Mouse (Mus musculus) frontal cortex, adult 2 months (tissue): ENCODE data around the gene Fbxo42. TPM values are rescaled to one million over a fixed set of nuclear protein-coding genes. Genes with fewer than 3 reads are reported as not detected.

Experiments used
- DNase-seq, 2 experiments: peaks; one replicate each; pipeline ENCODE4 v3.0.0; 2022; ENCODE audit warnings: low spot score in 1 of 2; ENCODE audit errors: extremely low spot score in 1 of 2
- polyA plus RNA-seq: library from polyadenylated mRNA; depleted of rRNA; stranded (reverse); fragments of >200 nt; gene quantifications from 2 replicates; pipeline ENCODE4 v1.2.3, GENCODE M21; 2012; rRNA removed

Gene Fbxo42
- polyA plus RNA-seq, result 20.9 and 21.0 TPM in 2 replicates

DNA sequence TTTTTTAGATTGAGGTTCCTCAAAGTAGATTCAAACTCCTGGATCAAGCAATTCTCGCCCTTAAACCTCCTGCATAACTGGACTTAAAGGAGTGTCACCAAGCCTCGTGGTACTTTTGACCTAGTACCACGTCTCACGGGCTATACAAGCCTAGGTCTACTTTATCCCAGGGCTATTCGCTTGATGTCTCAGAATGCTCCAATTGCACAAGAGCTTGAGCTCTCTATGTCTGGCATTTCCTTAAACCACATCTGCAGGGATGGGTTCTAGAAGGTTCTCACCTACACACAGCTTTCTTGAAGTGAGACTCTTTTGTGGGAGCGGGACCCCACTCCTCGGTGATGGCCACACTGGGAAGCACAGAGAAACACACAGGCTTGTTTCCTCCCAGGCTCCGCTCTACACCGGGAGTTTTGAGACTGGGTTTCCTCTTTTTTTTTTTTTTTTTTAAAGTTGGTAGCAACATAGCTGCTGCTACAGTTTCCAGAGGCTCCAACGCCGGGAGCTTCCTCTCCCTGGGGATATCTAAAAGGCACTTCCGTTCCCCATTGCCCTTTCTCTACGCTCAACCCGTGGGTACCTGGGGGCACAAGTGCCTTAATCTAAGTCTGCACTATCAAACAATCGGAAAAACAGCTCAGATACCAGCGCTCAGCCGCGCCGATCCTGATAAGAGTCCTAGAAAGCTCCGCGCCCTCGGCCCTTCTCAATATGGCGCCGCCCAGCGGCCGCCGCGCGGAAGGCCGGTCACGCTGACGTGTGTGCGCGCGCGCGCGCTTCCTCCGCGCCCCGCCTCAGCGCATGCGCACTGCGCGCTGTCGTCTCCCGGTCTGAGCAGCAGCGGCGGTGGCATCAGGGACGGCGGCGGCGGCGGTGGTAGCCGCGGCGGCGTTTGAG is at the start of gene Fbxo42:
Fbxo42 (plus strand) TSS at position 802 of the 897 bp plus-strand sequence.
- peak; percentile 77 to 95 for DNase-seq

DNA sequence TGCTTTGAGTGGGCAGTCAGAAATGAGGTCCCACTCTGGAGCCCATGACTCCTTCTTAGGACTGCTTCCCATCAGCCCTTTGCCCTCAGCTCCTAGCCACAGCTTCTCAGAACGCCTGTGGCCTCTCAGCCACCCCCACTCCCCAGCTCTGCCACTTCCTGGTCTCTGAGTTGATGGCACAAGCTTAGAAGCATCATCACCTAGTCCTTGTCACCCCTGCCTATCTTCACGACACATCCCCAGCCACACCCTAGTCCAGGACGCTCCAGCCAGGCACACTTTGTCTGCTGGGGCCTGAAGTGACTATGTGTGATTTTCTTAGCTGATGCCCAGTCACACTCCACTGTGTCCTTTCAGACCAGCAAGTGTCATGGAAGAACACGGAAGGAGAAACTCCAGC is 48.8 kb upstream of the Fbxo42 start:
- no peak for DNase-seq

DNA sequence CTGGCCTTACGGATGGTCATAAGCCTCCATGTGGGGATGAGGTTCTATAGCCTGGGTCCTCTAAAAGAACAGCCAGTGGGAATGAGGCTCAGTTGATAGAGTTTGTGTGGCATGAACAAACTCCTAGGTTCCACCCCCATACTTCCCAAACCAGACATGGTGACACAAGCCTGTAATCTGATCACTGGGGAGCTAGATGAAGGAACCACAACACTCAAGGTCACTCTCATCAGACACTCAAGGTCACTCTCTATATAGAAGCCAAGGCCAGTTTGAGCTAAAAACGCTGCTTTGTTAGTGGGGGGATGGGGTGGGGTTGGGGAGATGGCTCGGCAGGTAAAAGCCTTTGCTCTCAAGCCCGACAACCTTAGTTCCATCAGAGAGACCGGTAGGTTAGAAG is 47.8 kb upstream of the Fbxo42 start:
- no peak for DNase-seq

DNA sequence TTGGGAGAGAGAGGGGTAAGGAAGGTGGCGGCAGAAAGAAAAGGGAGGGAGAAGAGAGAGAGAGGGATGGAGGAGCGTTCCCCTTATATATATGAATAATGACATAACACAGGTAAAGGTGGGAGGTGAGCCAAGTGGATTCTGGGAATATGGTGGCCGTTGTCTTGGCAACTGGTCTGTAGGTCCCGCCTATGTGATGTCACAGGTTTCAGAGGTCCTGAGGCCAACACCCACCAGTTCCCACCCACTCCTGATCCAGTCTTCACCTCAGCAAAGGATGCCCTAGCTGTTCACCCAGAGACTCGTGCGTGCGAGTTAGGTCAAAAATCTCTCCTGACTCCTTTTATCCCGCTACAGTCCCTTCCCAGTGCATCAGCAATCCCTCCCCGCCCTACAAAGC is 46.4 kb upstream of the Fbxo42 start:
- no peak for DNase-seq

DNA sequence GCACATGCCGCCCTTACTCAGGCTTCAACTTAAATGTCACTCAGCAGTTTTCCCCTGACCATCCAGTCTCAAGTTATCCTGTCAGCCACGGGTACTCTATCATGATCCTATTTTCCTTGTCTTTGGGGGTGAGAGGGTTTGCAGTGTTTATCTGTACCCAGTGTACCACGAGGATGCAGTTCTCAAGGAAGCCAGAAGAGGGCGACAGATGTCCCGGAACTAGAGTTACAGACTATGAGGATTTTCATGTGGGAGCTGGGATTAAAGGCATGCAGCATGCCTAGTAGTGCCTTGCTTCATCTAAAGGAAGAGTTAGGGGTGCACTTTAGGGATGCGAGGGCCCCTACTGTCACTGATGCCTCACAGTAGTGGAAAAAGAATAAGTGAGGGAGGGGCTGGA is 45.9 kb upstream of the Fbxo42 start:
- no peak for DNase-seq

DNA sequence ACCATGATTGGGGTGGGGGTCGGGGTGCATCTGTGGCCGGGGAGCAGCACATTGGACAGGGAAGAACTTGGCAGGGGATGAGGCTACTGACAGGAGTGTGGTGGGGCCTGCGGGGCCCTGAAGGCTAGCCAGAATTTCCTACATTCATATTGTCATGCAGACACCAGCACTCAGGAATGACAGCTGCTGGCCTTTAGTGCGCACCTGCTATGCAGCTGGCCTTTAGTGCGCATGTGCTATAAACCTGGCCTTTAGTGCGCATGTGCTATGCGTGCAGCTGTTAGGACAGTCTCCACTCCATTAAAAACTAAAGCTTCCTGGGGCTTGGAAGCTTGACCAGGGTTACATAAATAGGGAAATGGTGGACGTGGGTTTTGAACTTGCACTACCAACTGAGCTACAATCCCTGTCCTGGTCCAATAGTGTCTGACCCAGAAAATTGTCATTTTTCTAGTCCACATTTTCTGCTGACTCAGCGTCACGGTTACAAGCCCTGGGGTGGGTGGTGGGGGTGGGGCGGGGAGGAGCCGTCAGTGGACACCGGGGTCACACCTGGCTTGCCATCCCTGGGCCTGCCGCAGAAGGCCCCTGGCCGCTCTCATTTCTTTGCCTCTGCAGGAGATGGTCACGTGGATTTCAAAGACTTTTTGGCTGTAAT is 41.1 kb upstream of the Fbxo42 start:
- DNase-seq, result no peak

DNA sequence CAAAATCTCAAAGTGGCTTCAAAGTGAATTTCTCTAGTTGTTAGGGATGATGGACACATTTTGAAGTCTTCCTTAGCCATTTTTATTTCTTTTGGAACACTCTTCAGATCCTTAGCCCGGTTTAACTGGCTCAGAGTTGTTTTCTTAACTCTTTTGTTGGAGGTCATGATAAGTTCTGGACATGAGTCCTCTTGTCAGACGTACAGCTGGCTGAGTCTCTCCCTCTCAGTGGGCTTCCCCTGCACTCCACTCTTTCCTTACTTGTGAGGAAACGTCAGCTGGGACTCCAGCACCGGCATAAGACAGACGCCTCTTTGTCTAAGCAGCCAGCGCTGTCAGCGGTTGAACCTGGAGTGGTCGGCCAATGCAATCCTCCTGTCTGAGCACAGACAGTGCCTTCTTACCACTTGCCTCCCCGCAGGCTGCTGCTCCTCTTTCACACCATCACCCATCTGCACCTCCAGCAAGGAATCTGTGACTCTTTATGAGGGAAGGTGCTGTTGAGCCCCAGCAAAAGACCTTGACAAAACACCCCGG is 39.4 kb upstream of the Fbxo42 start:
- DNase-seq, result no peak

DNA sequence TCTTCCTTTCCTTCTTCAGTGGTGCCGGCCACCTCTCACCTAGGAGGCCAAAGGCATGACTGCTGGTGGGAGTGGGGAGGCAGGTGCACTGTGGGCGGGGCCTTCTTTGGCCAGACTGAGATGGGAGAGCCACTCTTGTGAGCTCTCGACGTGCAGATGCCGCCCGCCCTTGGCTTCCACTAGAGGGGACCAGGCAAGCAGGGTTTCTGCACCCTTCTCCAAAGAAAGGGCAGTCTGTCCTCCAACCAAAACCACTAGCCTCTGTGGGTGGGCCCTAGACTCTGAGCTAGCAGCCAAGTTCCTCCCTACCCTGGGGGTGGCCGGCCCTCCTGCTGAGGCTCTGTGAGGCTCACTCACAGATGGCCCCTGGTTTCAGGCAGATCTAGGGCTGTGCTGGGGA is 33.9 kb upstream of the Fbxo42 start:
- no peak for DNase-seq

DNA sequence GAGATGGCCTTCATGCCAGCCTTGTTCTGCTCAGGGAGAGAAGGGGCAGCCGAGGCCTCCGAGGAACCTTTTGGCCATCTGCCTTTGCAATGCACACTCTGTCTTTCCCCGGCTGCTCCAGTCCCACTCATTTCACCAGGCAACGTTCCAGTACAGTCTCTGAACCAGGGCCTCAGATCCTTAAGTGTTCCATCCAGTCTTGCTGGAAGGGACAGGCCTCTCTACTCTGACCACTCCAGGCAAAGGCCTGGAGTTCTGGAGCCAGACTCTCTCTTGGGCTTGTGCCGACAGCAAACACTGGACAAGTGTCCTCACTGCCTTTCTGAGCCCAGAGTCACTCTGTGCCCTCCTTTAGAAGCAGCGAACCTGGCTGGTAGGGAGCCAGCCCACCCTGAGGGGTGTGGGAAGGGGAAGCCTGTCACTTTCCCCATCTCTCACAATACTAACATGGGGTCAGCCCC is 33.2 kb upstream of the Fbxo42 start:
- DNase-seq, result peak; percentile 25 to 51

DNA sequence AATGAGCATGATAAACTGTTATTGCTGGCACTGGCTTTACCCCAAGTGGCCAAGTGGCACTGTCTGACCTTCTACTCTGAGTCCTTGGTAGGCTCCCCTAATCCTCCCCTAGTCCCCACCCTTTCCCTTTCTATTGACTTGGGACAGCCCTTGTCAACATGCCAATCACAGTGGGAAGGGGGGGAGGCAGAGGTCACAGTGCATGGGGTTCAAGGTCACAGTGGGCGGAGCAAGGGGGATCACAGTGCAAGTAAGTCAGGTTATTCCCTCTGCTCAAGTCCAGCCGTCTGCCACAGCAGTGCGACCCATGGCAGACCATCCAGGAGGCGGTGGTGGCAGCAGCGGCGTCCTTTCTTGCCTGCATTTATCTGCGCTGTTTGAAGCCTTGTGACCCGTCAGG is 32.3 kb upstream of the Fbxo42 start:
- DNase-seq, result no peak

DNA sequence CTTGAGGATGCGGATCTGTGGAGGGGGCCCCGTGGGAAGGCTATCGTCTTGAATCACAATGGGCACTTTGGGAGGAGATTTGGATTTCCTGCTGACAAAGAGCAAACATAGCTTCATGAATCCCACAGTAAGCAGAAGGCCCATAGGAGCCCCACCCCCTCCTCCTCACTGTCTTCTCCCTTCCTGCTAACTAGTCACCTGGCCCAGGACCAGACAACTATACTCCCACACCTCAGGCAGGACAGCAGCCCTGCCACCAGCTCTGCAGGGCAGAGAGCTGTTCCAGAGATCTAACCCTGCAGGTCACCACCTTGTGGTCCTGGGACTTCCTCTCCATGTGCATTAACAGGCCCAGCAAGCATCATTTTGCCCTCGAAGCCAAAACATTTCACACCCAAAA is 29.0 kb upstream of the Fbxo42 start:
- no peak for DNase-seq

DNA sequence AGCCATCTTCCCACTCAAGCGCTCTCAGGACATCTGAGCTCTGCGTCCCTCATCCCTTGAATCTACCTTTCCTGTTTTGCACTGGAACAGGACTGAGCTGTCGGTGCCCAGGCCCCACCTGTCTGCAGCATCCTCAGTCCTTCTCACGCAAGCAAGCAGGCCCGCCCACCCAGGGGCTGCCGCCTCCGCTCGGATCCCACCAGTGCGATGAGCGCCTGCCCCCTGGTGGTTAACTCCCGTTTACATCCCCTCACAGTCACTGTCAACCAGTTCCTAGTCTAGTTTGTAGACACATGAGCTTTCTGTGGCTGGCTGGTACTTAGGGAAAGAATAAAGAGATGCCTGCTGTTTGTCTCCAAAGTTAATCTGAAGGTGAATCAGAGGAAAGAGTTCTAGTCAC is 27.0 kb upstream of the Fbxo42 start:
- DNase-seq, result peak in 1 of 2 experiments; percentile 84

DNA sequence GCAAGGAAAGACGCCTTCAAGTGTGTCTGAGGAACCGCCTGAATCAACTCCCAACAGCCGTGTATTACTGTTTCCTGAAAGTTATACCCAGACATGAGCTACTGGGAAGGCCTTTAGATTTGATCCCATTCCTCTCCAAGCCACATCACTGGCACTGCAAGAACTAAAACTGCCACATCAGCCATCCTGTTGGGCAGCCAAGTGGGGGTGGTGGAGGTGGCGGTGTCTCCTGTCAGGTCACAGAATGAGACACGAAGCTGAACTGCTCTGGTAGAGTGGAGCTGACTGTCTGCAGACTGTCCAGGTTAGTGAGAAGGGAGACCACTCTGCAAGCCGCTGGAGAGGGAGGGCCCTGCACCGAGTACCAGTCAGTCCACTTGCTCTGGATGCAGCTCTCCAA is 25.1 kb upstream of the Fbxo42 start:
- DNase-seq, result no peak

DNA sequence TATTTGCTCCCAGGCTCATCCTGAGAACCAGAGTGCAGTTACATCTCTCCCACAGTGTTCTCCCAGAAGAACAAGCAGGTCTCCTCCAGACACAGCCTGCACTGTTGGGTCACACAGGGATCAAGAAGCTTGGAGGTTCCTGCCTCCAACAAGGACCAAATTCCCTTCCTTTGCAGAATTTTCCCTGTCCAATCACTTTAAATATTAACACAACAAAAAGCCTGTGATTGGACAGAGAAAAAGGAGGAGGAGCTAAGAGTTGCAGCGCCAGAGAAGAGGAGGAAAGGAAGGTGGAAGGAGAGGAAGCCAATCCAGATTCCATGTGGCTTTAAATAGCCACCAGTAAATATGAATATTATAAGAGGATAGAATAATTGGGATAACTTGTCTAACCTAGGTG is 24.6 kb upstream of the Fbxo42 start:
- DNase-seq, result no peak

DNA sequence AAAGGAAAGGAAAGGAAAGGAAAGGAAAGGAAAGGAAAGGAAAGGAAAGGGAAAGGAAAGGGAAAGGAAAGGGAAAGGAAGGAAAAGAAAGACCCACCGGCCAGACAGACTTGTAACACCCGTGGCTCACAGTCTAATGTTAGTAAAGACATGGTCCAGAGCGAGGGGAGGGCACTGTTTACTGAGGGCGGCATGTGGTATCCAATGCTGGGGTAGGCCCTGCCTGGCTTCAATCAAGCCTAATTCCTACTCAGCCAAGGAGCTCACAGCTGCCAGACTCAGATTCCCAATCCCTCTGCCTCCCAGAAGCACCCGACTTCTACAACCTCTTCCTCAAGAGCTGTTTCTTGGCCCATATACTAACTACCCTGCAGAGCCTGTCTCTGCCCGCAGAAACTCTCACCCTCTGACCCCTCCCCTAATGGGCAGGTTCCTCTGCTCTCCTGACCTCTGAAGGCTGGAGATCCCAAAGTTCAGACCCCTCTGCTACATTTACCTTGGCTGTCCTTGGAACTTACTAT is 18.5 kb upstream of the Fbxo42 start:
- no peak for DNase-seq

DNA sequence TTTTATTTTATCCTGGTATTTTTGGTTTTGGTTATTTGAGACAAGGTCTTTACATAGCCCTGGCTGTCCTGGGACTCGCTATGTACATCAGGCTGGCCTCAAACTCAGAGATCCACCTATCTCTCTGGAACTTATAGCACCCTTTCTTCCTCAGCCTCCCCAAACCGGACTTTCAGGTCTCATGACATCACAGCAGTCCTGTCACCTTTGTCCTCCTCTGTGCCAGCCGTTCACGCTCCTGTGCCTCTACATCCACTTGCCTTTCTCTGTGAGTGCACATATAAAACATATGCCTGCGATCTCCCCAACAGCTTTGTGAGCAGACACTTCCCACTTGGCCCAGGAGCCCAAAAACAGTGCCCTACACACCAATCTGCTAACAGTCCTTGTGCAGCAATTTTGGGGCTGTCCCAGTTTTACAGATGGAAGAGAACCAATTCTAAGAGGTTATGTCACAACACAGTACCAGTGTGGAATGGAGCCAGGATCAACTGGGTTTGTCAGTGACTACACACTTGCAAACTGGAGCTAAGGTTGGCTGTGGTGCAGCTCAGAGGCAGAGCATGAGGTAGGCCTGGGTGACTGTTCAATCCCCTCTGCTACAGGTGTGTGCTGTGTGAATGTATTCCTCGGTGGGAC is 16.9 kb upstream of the Fbxo42 start:
- peak in 1 of 2 experiments; percentile 53 for DNase-seq

DNA sequence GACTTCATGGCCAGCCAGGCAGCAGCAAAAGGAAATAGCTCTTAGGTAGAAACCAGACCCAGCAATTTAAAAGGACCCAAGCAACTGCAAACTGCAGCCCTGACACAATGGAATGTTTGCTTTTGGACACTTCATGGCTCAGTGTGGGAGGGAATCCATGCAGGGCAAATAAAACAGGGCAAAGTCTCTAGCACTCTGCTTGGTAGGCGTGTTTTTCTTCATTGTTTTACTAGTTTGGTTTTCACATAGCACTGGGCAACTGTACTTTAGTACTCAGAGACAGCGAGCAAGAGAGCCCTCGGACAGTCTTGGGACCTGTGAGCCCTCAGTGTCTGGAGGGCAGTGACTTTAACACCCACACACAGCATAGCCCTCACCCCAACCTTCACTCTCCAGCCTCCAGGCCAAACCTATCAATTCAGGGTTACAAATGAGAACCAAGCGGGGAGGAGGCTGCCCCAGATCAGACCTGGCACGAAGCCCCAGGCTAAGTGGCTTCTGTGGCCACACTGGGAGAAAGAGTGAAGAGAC is 16.1 kb upstream of the Fbxo42 start:
- DNase-seq, result no peak

DNA sequence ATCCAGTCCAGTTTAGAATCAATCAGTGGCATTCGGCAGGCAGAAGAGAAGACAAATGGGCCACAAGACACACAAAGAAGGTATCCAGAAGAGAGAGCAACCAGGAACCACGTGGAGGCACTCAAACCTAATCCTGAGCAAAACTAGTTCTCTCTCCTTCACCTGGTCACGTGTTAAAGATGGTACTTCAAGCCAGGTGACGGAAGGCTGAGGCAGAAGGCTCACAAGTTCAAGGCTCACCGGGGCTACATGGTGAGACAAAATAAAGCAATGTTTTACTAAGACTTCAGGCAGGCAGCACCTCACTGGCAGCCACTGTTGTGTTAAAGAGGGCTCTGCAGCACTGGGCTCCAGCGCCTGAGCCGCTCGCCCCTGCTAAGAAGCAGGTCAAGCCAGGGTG is 15.5 kb upstream of the Fbxo42 start:
- DNase-seq, result no peak

DNA sequence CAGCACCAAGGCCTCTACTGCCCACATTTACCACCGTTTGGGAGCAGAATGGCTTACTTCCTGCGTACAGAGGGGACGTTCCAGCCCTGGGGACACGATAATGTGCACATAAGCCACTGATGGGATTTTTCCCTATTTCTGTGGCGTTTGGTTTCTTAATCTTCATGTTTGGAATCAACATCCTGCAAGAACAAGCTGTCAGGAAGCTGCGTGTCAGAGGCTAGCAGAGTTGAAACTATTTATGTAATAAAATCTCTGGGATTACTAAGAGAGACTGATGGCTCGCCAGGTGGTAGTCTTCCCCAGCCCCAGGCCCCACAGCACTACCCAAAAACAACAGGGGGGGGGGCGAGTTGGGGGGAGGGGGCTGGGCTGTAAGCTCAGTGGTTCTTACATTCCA is 14.5 kb upstream of the Fbxo42 start:
- no peak for DNase-seq

DNA sequence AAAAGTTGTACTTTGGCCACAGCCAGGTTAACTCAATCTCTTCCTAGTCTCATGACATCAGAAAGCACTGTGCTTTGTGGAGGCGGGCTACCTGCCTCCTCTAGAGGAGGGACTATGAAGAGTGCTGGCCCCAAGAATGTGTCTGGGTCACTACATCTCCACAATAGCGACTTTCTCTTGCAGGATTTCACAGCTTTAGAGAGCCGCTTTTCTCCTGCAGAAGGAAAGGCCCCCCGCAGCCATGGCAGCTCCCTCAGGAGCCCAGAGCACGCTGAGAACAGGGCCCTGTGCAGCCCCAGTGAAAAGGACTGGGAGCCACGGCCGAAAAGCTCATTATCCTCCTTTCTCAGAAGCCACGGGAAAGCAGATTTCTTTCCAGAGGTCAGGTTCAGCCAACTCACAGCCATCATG is 13.7 kb upstream of the Fbxo42 start:
- no peak for DNase-seq
